Mouse (Mus musculus) heart, adult 2 months (tissue): ENCODE measurements around the gene Crybg1. TPM values are rescaled to one million over a fixed set of nuclear protein-coding genes. Genes with fewer than 3 reads are reported as not detected.

Source experiments
- DNase-seq, 2 experiments: peaks; one replicate each; pipeline ENCODE4 v3.0.0; 2021
- H3K27ac ChIP-seq: fragments of 200-600 bp; 2 replicates; pipeline ENCODE4 v1.8.1; 2022
- H3K27me3 ChIP-seq: fragments of 200-500 bp; 2 replicates; pipeline ENCODE4 v1.6.1; 2012; ENCODE audit warnings: mild to moderate bottlenecking, low read length, inconsistent platforms, mixed read lengths; ENCODE audit not compliant: control insufficient read depth, insufficient read depth
- H3K36me3 ChIP-seq: fragments of 200-500 bp; 2 replicates; pipeline ENCODE4 v1.6.1; 2012; ENCODE audit warnings: low read length, inconsistent platforms; ENCODE audit not compliant: control insufficient read depth, insufficient read depth
- H3K4me1 ChIP-seq: fragments of 200-500 bp; 2 replicates; pipeline ENCODE4 v1.6.1; 2011; ENCODE audit warnings: low read length; ENCODE audit not compliant: control insufficient read depth, insufficient read depth
- H3K4me3 ChIP-seq: fragments of 200-600 bp; 2 replicates; pipeline ENCODE4 v1.8.1; 2022
- H3K79me2 ChIP-seq: fragments of 200-500 bp; replicated peaks from 2 replicates; pipeline ENCODE4 v1.6.1; 2012; ENCODE audit warnings: mild to moderate bottlenecking, inconsistent platforms, low read length, moderate library complexity, mixed read lengths; ENCODE audit not compliant: control insufficient read depth, insufficient read depth
- H3K9ac ChIP-seq: fragments of 200-500 bp; 2 replicates; pipeline ENCODE4 v1.6.1; 2012; ENCODE audit warnings: low read depth, mild to moderate bottlenecking, control low read depth, inconsistent platforms, low read length, mixed read lengths
- CTCF ChIP-seq: fragments of 200-600 bp; IDR thresholded peaks from 2 replicates; pipeline ENCODE4 v1.8.1; 2022; ENCODE audit warnings: antibody characterized with exemption, mild to moderate bottlenecking, moderate library complexity
- EP300 ChIP-seq: fragments of 200-500 bp; IDR thresholded peaks from 2 replicates; pipeline ENCODE4 v1.6.1; 2011; ENCODE audit warnings: low read depth, low read length, control low read depth; ENCODE audit not compliant: insufficient read depth
- POLR2A ChIP-seq: fragments of 200-500 bp; IDR thresholded peaks from 2 replicates; pipeline ENCODE4 v1.6.1; 2011; ENCODE audit warnings: mild to moderate bottlenecking, low read depth, low read length, control low read depth; ENCODE audit not compliant: insufficient read depth
- WGBS: fragments of 180-500 bp; shearing (Covaris S2); methylation state at CpG from one replicate; pipeline ENCODE4 v1.1.7; 2018; 5-methylcytosine and 5-hydroxymethylcytosine counted together
- intact Hi-C: fragments of 180-260 bp; cut with DNase I; formaldehyde crosslinking; loops from one replicate; pipeline ENCODE4 v1.15.1; 2025
- polyA plus RNA-seq: library from polyadenylated mRNA; depleted of rRNA; stranded (reverse); fragments of >200 nt; gene quantifications from 2 replicates; pipeline ENCODE4 v1.2.3, GENCODE M21; 2012
- total RNA-seq, 2 experiments: library from RNA; stranded (reverse); gene quantifications; 2 replicates each; pipeline ENCODE4 v1.2.3; 2021

The Crybg1 gene
- total and polyA plus RNA-seq, 3 experiments: 1.1 to 2.9 (median 2.8) TPM

GRCm38 (mm10) chr10:44078799-44079521 lies 69.7 kb downstream of the Crybg1 start:
- no peak overlapping the region for H3K4me3 ChIP-seq
- no peaks in the 10 kb centered on the region for H3K27me3 ChIP-seq
- H3K4me1 ChIP-seq: no peaks in the 10 kb centered on the region
- 55% methylated on average over 6 of the region's 6 CpGs for WGBS
- DNase-seq: no peak
- no peaks in the 10 kb centered on the region for H3K79me2 ChIP-seq
- intact Hi-C loops: loop anchor here (10.0 kb wide), 1 partner anchor 504 kb away; the partner anchor contains the start of gene Cd24a
- H3K36me3 ChIP-seq: no peaks in the 10 kb centered on the region
- no peak overlapping the region for H3K27ac ChIP-seq
- TF ChIP-seq POLR2A: no peak
- no peak for TF ChIP-seq CTCF
- TF ChIP-seq EP300: no peak
- no peak overlapping the region for H3K9ac ChIP-seq

- DNase-seq: peak; percentile 36 to 40
- 6% methylated on average over 4 of the region's 4 CpGs for WGBS
- no peak overlapping the region for H3K27ac ChIP-seq
Measured at GRCm38 (mm10) chr10:44071095-44071494, 77.6 kb downstream of the Crybg1 start.

DNA sequence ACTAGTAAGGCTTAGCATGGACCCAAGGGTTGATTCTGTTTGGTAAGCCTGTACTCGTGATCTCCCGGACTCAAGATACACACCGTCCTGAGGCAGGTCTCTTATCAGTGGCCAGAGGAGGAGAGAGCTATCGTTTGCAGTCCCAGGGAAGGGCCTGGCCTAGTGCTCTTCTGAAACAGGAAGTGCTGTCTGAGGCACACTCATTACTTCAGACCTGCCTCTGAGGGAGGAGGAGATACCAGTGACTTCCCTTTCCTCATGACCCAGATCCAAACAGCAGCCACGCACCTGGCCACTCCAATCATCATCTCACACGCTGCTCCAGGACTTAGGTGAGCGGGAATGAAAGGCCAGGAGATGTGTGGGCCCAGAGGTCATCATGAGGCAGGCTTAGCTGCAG lies 79.5 kb downstream of the Crybg1 start:
- no peaks in the 10 kb centered on the region for H3K79me2 ChIP-seq
- TF ChIP-seq CTCF (no peak), POLR2A (no peak)
- peak in 1 of 2 experiments; percentile 11 for DNase-seq
- H3K4me1 ChIP-seq: peaks cover 2% of the 10 kb centered on the region
- H3K36me3 ChIP-seq: no peaks in the 10 kb centered on the region
- no peaks in the 10 kb centered on the region for H3K27me3 ChIP-seq
- no peak overlapping the region for H3K27ac ChIP-seq
- no peak overlapping the region for H3K9ac ChIP-seq
- WGBS: 46% methylated on average over 7 of the region's 7 CpGs
- intact Hi-C loops: no loop called here
- no peak overlapping the region for H3K4me3 ChIP-seq

More at GRCm38 (mm10) chr10:44071095-44071494, 77.6 kb downstream of the Crybg1 start:
- H3K27me3 ChIP-seq: no peaks in the 10 kb centered on the region
- no peaks in the 10 kb centered on the region for H3K36me3 ChIP-seq
- 0 out of 2 replicates have a peak, but pooled peaks have one; percentile 31 for TF ChIP-seq EP300
- TF ChIP-seq CTCF: peak; percentile 70
- no peak for TF ChIP-seq POLR2A
- no peak overlapping the region for H3K4me3 ChIP-seq
- H3K79me2 ChIP-seq: no peaks in the 10 kb centered on the region
- no peak overlapping the region for H3K9ac ChIP-seq
- intact Hi-C loops: loop anchor here (1.0 to 10.0 kb wide), 3 partner anchors 69 to 496 kb away; partner anchors contain the start of gene Cd24a
- peaks cover 2% of the 10 kb centered on the region for H3K4me1 ChIP-seq

DNA sequence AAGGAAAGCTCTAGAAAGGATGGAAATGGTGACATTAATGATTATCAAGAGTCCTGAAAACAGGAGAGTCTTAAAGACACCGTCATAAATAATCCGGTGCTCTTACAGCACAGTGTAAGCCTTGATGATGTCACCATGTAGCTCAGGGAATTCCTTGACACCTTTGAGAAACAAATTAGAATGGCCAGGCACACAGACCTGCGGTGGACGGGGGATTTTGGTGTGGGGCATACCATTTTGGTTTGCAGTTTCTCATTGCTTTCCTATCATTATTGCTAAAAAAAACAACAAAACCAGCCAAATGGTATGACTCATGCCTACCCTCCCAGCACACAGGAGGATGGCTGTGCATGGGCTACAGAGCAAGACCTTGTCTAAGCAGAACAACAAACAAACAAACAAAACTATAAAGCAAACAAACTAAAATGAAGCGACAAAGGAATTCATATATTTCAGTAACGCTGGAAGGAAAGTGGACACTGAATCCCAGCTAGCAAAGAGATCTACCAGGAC lies 82.7 kb downstream of the Crybg1 start:
- TF ChIP-seq POLR2A (no peak), CTCF (no peak), EP300 (no peak)
- Histone ChIP-seq H3K36me3 (no peaks in the 10 kb centered on the region), H3K27ac (no peak overlapping the region), H3K27me3 (no peaks in the 10 kb centered on the region), H3K9ac (no peak overlapping the region), H3K4me3 (no peak overlapping the region), H3K79me2 (no peaks in the 10 kb centered on the region), H3K4me1 (no peaks in the 10 kb centered on the region; the same call in 1 of the 2 replicates)
- WGBS: 80% methylated on average over 6 of the region's 6 CpGs
- intact Hi-C loops: no loop called here
- no peak for DNase-seq

DNA sequence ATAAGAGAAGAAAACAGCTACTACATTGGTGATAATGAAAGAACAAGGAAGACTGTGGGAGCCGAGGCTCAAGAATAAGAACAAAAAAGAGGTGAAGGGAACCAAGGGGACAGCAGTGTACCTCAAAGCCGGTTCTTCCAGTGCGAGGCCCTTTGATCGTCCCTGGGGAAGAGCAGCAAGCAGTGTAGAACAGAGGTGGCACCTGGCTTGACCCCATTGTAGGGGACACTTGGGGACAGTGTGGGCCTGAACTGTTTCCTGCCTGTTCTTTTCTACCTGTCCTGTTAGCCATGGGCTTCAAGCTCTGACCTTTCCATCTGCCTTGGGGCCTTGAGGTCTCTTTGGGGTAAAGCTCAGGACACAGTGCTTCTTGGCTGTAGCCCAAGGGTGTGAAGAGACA lies 85.7 kb downstream of the Crybg1 start:
- no peaks in the 10 kb centered on the region for H3K79me2 ChIP-seq
- WGBS: 87% methylated on average over 4 of the region's 4 CpGs
- no peaks in the 10 kb centered on the region for H3K36me3 ChIP-seq
- H3K27me3 ChIP-seq: no peaks in the 10 kb centered on the region
- no peak for DNase-seq
- intact Hi-C loops: no loop called here
- no peak overlapping the region for H3K4me3 ChIP-seq
- no peak overlapping the region for H3K9ac ChIP-seq
- no peaks in the 10 kb centered on the region for H3K4me1 ChIP-seq
- no peak for TF ChIP-seq EP300
- H3K27ac ChIP-seq: no peak overlapping the region

DNA sequence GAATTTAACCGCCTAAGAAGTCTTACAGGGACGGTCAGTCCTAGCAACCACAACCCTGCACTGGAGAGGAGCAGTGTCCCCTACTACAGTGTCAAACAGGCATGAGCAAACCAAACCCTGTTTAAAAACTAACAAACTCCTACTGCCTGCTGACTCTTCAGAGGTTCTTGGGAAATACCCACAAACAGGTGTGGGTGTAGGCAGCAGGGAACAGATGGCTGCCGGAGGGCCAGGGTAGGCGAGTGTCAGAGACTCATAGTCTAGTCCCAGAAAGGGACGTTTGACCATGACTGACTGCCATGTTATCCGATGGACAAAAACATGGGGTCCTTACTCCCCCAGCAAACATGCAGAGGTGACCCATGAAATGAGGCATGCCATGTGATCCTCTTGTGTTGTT lies 97.7 kb downstream of the Crybg1 start:
- Histone ChIP-seq H3K36me3 (no peaks in the 10 kb centered on the region), H3K27me3 (no peaks in the 10 kb centered on the region), H3K9ac (no peak overlapping the region), H3K4me3 (no peak overlapping the region), H3K4me1 (no peaks in the 10 kb centered on the region), H3K27ac (no peak overlapping the region), H3K79me2 (no peaks in the 10 kb centered on the region)
- no peak for DNase-seq
- no peak for TF ChIP-seq EP300
- no peak for TF ChIP-seq CTCF
- TF ChIP-seq POLR2A: no peak
- 89% methylated on average over 6 of the region's 6 CpGs for WGBS
- intact Hi-C loops: no loop called here
